Mouse (Mus musculus): Measurements from ENCODE around the gene Retsat.

DNA sequence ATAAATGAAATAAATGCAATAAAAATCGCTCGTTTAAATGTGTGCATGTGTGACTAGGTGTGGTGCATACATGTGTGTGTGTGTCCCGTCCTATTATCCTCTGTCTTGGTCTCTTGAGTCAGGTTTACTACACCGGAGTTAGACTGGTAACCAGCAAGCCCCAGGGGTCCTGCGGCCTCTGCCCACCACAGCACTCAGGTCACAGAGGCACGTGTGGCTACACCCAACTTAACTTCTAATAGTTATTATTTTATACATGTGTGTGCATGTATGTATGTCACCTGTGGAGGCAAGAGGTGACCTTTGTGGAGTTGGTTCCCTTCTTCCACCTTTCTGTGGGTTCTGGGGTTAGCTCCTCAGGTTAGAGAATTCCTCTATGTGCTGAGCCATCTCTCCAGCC is 56.1 kb downstream of the Retsat start:
- TF ChIP-seq CTCF (IDR thresholded peaks at IDR 0.05; ENCODE audit: low read depth, low read length) = no peak
- TF ChIP-seq TAL1 (conservative IDR thresholded peaks at IDR 0.05; ENCODE audit: low read depth, low read length) = no peak
- no peak for TF ChIP-seq POLR2AphosphoS5 (IDR thresholded peaks at IDR 0.05; ENCODE audit: insufficient replicate concordance, low read depth, low read length)
- TF ChIP-seq GATA1 (IDR thresholded peaks at IDR 0.05; ENCODE audit: borderline replicate concordance, low read length) = no peak

All from G1E (cell line).